Mouse (Mus musculus) gastrocnemius, adult 8-10 months (tissue): ENCODE measurements at regions not wholly inside any gene's neighbourhood (a gene's known extent, or its start where the extent isn't known, plus 50 kb on each side); places are given as distances from the start of the nearest gene placed in this dataset.

Source experiments
- DNase-seq, 2 experiments: peaks; one replicate each; pipeline ENCODE4 v3.0.0; 2022; ENCODE audit warnings: low spot score in 2 of 2

DNA sequence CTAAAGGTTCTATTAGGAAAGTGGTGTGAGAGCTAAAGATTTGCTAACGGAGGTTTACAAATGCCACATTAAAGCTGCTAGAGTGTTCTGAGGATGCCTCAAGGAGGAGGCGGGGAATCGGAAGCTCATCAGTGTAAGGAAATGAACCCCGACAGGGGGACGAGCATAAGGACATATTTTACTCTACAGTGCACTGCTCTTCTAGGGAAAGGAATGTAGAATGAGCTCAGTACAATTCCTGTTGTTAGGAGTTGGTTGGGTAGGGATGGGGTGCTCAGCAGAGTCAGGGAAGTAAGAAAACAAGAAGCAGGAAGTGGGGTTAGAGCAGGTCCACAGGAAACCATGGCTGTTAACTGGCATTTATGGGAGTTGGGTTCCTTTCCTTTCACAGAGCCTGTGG lies 54.6 kb downstream of the Mex3b start:
- DNase-seq = no peak

- DNase-seq = peak in 1 of 2 experiments; percentile 3
Measured at GRCm38 (mm10) chr7:82923220-82924071, 56.3 kb downstream of the Mex3b start.

DNA sequence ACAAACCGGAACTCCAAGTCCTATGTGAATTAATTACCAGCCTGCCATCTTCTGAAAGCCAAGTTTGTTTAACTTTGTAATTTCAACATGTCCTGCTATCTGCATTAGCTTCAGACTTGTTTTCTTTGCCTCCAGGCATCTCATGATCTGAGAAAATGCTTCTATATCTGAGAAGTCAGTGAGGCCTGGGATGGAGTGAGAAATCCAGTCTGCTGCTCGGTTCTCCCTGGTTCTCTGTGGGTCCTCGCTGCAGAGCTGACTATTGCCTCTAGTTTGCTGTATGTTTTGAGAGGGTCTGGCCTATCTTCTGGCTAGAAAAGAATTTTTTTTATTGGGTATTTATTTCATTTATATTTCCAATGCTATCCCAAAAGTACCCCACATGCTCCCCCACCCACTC lies 57.0 kb downstream of the Mex3b start:
- no peak for DNase-seq

GRCm38 (mm10) chr7:82938311-82938710 lies 71.2 kb downstream of the Mex3b start:
- DNase-seq = no peak

GRCm38 (mm10) chr7:82939536-82939935 lies 72.4 kb downstream of the Mex3b start:
- no peak for DNase-seq

DNA sequence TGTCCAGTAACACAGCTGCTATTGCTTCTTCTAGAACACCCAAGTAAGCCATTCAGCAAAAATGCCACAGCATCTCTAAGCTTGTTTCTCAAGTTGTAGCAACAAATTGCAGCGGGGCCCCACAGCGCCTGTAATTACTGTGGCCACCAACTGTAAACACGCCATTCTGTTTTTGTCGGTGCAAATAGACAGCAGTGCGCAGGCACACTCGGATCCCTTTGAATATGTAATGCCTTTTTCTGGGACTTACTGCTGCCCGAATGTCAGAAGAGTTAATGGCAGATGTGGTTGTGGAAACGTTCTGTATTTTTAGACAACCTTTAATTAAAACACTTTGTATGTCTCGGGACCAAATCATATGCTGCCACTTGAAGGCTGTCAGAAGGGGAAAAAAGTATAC lies 76.2 kb downstream of the Mex3b start:
- DNase-seq = no peak

- DNase-seq = no peak
Measured at GRCm38 (mm10) chr7:82943797-82944196, 76.7 kb downstream of the Mex3b start.

GRCm38 (mm10) chr7:82949372-82949771 lies 82.2 kb downstream of the Mex3b start:
- no peak for DNase-seq

DNA sequence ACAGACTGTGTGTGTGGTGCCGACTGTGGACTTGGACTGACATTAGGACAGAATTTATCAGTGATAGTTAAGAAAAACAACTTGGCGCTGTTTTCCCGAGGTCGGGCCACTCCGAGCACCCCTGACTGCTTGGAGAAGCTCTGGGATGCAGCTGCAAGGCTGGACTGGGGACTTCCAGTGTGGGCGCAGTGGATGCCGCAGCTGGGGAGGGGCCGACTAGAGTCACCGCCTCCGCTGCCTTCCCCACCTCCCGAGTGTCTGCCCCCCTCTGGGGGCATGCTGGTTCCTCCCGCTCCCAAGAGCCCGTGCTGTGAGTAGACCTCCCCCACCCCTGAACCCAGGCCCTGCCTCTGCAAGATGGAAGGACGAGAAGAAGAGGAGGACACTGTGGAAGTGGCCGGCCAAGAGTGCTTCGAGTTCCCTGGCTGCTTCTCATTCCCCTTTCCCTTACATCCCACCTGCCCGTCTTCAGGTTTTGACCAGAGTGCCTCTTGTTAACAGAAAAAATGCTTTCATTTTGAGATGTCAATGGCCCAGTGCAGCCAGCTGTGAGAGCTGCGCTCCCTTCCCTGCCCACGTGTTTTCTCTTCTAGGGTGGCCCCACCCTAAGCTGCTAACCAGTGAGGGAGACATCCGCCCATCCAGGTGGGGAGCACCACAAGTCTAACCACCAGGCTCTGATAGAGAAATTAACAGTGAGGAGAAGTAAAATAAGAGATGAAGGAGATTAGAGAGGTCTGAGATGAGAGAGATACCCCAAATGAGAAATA lies 90.3 kb downstream of the Mex3b start:
- no peak for DNase-seq

- DNase-seq = no peak
Measured at GRCm38 (mm10) chr7:82970599-82970998, 103.5 kb downstream of the Mex3b start.

DNA sequence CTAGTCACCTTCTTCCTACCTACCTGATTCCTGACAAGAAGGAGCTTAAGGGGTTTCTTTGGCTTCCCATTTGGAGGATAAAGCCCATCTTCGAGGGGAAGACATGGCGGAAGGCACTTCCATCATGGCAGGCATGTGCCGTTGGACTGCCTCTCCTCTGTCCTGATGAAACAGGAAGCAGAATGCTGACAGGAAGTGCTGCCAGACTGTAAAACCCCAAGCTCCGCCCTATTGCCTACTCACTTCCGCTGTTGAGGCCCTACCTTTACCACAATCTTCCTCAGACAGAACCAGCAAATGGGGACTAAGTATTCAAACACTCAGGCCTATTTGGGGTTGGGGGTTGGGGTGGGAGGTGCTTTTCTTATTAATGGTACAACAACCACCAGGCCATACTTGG lies 104.1 kb downstream of the Mex3b start:
- no peak for DNase-seq

- no peak for DNase-seq
Measured at GRCm38 (mm10) chr7:82972214-82973006, 105.3 kb downstream of the Mex3b start.

DNA sequence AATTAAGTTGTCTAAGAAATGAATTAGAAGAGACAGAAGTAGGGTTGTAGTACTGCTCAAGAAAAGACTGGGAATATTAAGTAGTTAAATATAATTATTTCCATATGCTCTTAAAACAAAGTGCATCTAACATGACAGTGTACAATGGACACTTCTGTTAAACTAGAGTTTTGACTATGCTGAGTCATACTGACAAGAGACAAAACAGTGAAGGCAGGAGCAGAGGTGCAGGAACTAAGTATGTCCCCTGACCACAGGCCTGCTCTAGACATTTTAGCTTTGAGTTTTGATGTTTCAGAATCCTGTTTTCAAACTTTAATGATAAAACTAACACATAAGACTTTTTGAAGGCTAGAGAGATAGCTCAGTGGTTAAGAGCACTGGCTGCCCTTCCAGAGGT lies 123.6 kb downstream of the Mex3b start:
- DNase-seq = no peak

- no peak for DNase-seq
Measured at GRCm38 (mm10) chr7:82993136-82993535, 126.0 kb downstream of the Mex3b start.

GRCm38 (mm10) chr7:82998848-82999247 lies 131.7 kb downstream of the Mex3b start:
- DNase-seq = no peak

GRCm38 (mm10) chr7:83007540-83007939 lies 140.4 kb downstream of the Mex3b start:
- DNase-seq = no peak

- no peak for DNase-seq
Measured at GRCm38 (mm10) chr7:83012145-83012544, 145.0 kb downstream of the Mex3b start.

DNA sequence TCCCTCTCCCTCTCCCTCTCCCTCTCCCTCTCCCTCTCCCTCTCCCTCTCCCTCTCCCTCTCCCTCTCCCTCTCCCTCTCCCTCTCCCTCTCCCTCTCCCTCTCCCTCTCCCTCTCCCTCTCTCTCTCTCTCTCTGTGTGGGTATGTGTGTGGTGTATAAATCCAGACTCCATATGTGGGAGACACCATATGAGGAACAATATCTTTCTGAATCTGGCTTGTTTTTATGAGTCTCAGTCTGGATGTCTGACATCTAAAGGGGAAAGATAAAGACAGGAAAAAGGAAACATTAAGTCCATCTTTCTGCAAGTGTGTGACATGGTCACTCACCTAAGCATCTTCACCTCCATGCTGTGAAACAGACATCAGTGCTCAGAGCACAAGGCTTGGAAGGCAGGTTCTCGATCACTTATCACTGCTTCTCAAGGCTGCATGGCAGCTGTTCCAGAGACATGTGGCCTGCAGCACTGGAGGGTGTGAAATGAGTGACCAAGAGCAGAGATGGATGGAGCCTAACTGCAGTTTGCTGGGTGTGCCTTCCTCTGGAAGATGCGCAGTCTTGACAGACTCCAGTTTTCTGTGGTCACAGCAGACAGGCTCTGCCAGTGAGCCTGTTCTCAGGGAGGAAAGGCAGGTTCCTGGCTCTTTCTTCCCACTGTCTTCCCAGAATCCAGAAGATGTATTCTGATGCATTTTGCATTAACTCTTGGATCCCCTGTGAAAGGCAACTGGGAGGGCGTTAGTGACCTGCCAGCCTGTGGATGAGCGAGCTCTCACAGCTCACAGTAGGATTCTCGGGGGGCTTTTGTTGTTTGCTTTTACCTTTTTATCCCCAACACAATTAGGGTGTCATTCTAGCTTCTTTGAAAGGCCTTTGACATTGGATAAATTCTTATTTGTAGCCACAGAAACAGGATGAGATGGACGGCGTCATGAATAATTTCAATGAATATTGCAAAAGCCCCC lies 147.9 kb downstream of the Mex3b start:
- DNase-seq = no peak

- DNase-seq = no peak
Measured at GRCm38 (mm10) chr7:83015756-83016155, 148.6 kb downstream of the Mex3b start.

- no peak for DNase-seq
Measured at GRCm38 (mm10) chr7:83016566-83016965, 149.4 kb downstream of the Mex3b start.

GRCm38 (mm10) chr7:83020584-83020983 lies 153.5 kb downstream of the Mex3b start:
- no peak for DNase-seq
